Mouse (Mus musculus) stomach, postnatal 0 days (tissue): ENCODE data around the gene Minos1. TPM values are rescaled to one million over a fixed set of nuclear protein-coding genes. Genes with fewer than 3 reads are reported as not detected.
A peak's percentile ranks its signal among the peaks of the same experiment; 100 is the strongest.

ENCODE experiments used
- ATAC-seq: fragments of 200-750 bp; cut with Nextera tagmentation; 2 replicates; pipeline ENCODE4 v1.8.0; 2017; ENCODE audit not compliant: low FRiP score, low TSS enrichment
- DNase-seq: peaks from one replicate; pipeline ENCODE4 v3.0.0-alpha.2; 2016; ENCODE audit warnings: low spot score
- H3K27ac ChIP-seq: fragments of 300-500 bp; sonication (generic); replicated peaks from 2 replicates; pipeline ENCODE4 v1.5.1; 2014; ENCODE audit warnings: mild to moderate bottlenecking, control low read depth
- H3K27me3 ChIP-seq: fragments of 300-500 bp; sonication (generic); 2 replicates; pipeline ENCODE4 v1.6.1; 2014; ENCODE audit warnings: low read length; ENCODE audit not compliant: control insufficient read depth, insufficient read depth
- H3K36me3 ChIP-seq: fragments of 300-500 bp; sonication (generic); 2 replicates; pipeline ENCODE4 v1.6.1; 2014; ENCODE audit warnings: low read length, mixed read lengths; ENCODE audit not compliant: control insufficient read depth, insufficient read depth
- H3K4me1 ChIP-seq: fragments of 300-500 bp; sonication (generic); replicated peaks from 2 replicates; pipeline ENCODE4 v1.6.1; 2014; ENCODE audit warnings: antibody characterized with exemption; ENCODE audit not compliant: control insufficient read depth, insufficient read depth
- H3K4me2 ChIP-seq: fragments of 300-500 bp; sonication (generic); replicated peaks from 2 replicates; pipeline ENCODE4 v1.6.1; 2014; ENCODE audit warnings: low read depth, mild to moderate bottlenecking, control low read depth, moderate library complexity
- H3K4me3 ChIP-seq: fragments of 300-500 bp; sonication (generic); 2 replicates; pipeline ENCODE4 v1.5.1; 2014; ENCODE audit warnings: low read depth, low read length, control low read depth
- H3K9ac ChIP-seq: fragments of 300-500 bp; sonication (generic); 2 replicates; pipeline ENCODE4 v1.6.1; 2014; ENCODE audit warnings: mild to moderate bottlenecking, low read length, control low read depth, mixed read lengths
- H3K9me3 ChIP-seq: fragments of 300-500 bp; sonication (generic); 2 replicates; pipeline ENCODE4 v1.6.1; 2016; ENCODE audit warnings: low read length; ENCODE audit not compliant: control insufficient read depth
- CTCF ChIP-seq: IDR thresholded peaks from 2 replicates; pipeline ENCODE4 v1.5.1; 2016; ENCODE audit warnings: antibody characterized with exemption, low read depth, mild to moderate bottlenecking, moderate library complexity
- EP300 ChIP-seq: optimal IDR thresholded peaks from 2 replicates; pipeline ENCODE3; 2016; ENCODE audit warnings: antibody characterized with exemption
- WGBS: fragments of 180-500 bp; shearing (Covaris S2); extraction: QIAGEN DNeasy Blood & Tissue Kit; methylation state at CpG from one replicate; pipeline ENCODE4 v1.1.7; 2014; 5-methylcytosine and 5-hydroxymethylcytosine counted together
- polyA plus RNA-seq: library from polyadenylated mRNA; unstranded; fragments of >200 nt; fragmentation: Nextera tagmentation; extraction: Ambion mirVana; gene quantifications from 2 replicates; pipeline ENCODE4 v1.2.1, GENCODE M21; 2015

Minos1 gene
- polyA plus RNA-seq, 1 experiment from 2014 or later: 588 TPM

- TF ChIP-seq EP300 (no peak), CTCF (no peak)
- ATAC-seq: no peak
- Histone ChIP-seq H3K36me3 (no peaks in the 10 kb centered on the region), H3K9ac (no peak overlapping the region), H3K9me3 (no peaks in the 10 kb centered on the region), H3K4me3 (no peak overlapping the region), H3K27ac (no peak overlapping the region), H3K4me1 (no peaks in the 10 kb centered on the region), H3K27me3 (no peaks in the 10 kb centered on the region), H3K4me2 (no peak overlapping the region)
- WGBS: 87% methylated on average over 5 of the region's 5 CpGs
- DNase-seq: no peak
These were observed 66.1 kb downstream of the Minos1 start for GRCm38 (mm10) chr4:139064831-139065230.

- Histone ChIP-seq H3K4me1 (no peaks in the 10 kb centered on the region), H3K36me3 (no peaks in the 10 kb centered on the region), H3K4me2 (no peak overlapping the region), H3K27ac (no peak overlapping the region), H3K27me3 (no peaks in the 10 kb centered on the region), H3K9me3 (no peaks in the 10 kb centered on the region), H3K4me3 (no peak overlapping the region), H3K9ac (no peak overlapping the region)
- ATAC-seq: no peak
- peak; percentile 75 for DNase-seq
- no peak for TF ChIP-seq CTCF
- no peak for TF ChIP-seq EP300
- 13% methylated on average over 7 of the region's 7 CpGs for WGBS
These were observed 71.3 kb downstream of the Minos1 start for GRCm38 (mm10) chr4:139059569-139059968.

DNA sequence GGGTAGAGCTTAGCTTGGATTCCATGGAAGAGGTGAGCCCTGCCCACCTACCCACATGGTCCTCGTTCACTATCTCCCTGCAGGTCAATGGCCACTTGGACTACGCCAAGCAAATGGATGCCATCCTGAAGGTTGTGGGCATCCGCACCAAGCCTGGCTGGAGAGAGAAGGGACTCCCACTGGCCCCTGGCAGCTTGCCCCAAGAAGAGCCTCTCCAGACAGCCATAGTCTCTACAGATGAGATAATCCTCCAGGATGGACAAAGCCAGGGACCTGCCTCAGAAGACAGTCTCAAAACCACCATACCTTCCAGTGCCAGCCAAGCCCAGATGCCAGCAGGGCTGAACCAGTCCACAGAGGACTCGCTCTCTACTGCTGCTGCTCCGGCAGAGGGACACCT, 72.9 kb downstream of the Minos1 start:
- Histone ChIP-seq H3K9ac (no peak overlapping the region), H3K27me3 (no peaks in the 10 kb centered on the region), H3K4me1 (no peaks in the 10 kb centered on the region), H3K27ac (no peak overlapping the region), H3K9me3 (no peaks in the 10 kb centered on the region), H3K36me3 (no peaks in the 10 kb centered on the region), H3K4me3 (no peak overlapping the region), H3K4me2 (no peak overlapping the region)
- ATAC-seq: no peak
- no peak for TF ChIP-seq EP300
- no peak for TF ChIP-seq CTCF
- WGBS: 83% methylated on average over 5 of the region's 5 CpGs
- no peak for DNase-seq

- ATAC-seq (no peak), DNase-seq (no peak)
- Histone ChIP-seq H3K4me1 (no peaks in the 10 kb centered on the region), H3K27me3 (no peaks in the 10 kb centered on the region), H3K9ac (no peak overlapping the region), H3K4me2 (no peak overlapping the region), H3K9me3 (no peaks in the 10 kb centered on the region), H3K4me3 (no peak overlapping the region), H3K36me3 (no peaks in the 10 kb centered on the region), H3K27ac (no peak overlapping the region)
- TF ChIP-seq EP300: no peak
- TF ChIP-seq CTCF: no peak
- 61% methylated on average over 5 of the region's 5 CpGs for WGBS
These were observed 73.6 kb downstream of the Minos1 start for GRCm38 (mm10) chr4:139057291-139057690.

DNA sequence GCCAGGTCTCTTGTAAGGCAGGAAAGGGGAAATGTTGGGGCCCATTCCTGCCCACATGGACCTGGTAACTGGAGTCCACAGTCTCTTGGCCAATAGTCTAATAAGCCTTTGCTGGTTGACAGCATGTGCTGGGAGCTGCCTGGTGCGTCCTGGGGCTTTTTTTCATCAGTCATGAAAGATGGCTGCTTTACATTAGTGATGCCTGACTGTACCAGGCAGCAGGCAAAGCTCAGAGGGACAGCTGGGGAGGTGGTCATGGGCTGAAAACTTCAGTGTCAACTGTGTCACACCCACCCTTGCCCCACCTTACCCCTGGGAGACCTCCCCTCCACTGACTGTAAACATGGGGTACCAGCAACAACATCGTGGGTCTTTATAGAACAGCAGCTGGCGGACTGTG, 75.2 kb downstream of the Minos1 start:
- 71% methylated on average over 3 of the region's 3 CpGs for WGBS
- no peak for DNase-seq
- H3K4me2 ChIP-seq: no peak overlapping the region
- H3K27me3 ChIP-seq: no peaks in the 10 kb centered on the region
- TF ChIP-seq EP300 (no peak), CTCF (no peak)
- H3K27ac ChIP-seq: no peak overlapping the region
- no peaks in the 10 kb centered on the region for H3K9me3 ChIP-seq
- no peak overlapping the region for H3K4me3 ChIP-seq
- H3K9ac ChIP-seq: no peak overlapping the region
- ATAC-seq: no peak
- no peaks in the 10 kb centered on the region for H3K4me1 ChIP-seq
- H3K36me3 ChIP-seq: no peaks in the 10 kb centered on the region

DNA sequence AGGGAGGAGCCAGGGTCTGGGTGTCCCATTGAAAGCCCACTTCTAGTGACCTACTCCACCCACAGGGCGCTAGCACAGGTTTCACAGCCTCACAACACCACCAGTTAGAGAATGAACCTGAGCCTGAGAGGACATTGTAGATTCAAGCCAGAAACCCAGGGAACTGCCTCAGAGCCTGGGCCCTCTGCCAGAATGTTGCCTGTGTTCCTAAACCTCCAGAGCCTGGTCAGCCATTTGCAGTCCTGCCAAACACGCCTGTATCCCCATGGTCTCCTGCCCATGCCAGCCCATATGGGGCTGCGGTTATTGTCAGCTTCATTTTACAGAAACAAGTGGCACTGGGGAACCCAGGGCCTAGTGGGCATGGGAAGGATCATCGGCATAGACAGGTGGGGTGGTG, 75.6 kb downstream of the Minos1 start:
- no peak overlapping the region for H3K27ac ChIP-seq
- TF ChIP-seq CTCF: no peak
- no peak for TF ChIP-seq EP300
- no peak overlapping the region for H3K4me2 ChIP-seq
- H3K9me3 ChIP-seq: no peaks in the 10 kb centered on the region
- no peak overlapping the region for H3K9ac ChIP-seq
- ATAC-seq (no peak), DNase-seq (no peak)
- H3K36me3 ChIP-seq: no peaks in the 10 kb centered on the region
- 74% methylated on average over 4 of the region's 4 CpGs for WGBS
- no peaks in the 10 kb centered on the region for H3K27me3 ChIP-seq
- no peak overlapping the region for H3K4me3 ChIP-seq
- no peaks in the 10 kb centered on the region for H3K4me1 ChIP-seq
